Mouse (Mus musculus) spleen, adult 12 weeks (tissue): Measurements from ENCODE around the gene A630076J17Rik.

Experiments
- DNase-seq: peaks from one replicate; pipeline ENCODE4 v3.0.0; 2022; ENCODE audit warnings: low spot score

A630076J17Rik gene

DNA sequence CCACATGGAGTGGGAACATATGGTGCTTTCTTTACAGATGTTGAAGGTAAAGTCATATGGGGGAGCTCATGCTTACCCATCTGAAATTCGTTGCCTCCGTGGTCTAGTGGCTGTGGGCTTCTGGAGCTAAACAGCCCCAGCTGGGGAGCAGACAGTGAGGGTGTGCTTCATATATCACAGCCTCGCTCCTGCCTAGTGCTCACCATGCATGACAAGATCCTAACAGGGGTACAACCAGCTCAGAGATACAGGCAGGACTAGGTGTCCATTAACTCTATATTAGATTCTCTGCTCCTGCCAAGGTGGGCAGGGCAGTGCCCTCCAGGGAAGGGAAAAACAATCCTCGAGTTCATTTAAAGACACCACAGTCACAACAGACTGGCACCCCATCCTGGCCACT lies 788 bp downstream of the A630076J17Rik start:
- DNase-seq: no peak

DNA sequence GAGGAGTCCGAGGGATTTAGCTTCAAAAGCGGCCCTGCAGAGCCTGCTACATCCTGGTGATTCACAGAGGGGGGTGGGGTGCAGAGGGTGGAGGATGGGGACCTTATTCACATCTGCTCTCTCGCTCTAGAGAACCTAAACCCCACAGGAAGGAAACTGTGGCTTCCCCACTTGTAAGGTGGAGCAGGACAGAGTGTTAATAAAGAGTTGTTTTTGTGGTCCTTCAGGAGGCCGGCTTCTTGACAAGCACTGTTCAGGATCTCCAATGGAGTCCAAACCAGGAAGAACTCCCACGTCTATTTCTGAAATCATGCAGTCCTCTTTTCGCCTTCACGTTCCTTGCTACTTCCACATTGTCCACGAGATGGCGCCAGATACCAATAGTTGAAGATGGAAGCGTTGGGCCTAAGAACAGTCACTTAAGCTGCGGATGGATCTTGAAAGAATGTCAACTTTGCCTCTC lies 3.0 kb downstream of the A630076J17Rik start:
- DNase-seq: peak; percentile 57

DNA sequence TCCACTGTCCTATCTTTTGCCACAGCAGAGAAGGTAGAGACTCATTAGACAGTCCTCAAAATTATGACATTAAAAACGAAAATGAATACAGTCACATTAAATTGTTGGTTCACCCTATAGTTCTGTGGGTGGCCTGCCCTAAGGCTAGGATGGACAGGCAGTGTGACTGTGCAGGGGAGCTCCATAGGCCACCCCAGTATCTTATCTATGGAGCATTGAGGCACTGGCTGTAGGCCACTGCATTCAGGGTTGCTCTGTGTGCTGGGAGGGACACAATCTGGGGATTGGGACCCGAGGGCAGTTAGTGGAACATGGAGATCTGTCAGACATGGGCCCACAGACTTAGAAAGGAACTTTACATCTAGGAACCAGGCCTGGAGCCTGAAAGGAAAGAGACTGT lies 3.5 kb downstream of the A630076J17Rik start:
- DNase-seq: no peak

DNA sequence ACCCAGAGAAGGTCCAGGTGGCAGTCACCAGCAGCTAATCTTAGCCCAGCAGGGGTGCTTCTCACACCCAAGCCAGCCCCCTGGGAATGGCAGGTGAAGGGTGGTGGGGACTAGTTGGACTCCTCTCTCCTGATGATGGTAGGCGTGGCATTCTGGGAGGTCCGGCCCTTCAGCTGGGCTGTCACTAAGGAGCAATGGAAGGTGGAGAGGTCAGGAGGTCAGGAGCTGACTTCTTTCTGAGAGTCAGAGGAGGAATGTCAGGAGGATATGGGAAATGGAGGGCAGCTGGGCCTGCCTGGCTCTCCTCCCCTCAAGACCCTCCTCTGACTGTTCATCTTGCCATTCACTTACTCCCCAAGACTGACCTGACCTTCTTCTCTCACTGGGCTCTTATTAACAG lies 7.6 kb downstream of the A630076J17Rik start:
- no peak for DNase-seq

DNA sequence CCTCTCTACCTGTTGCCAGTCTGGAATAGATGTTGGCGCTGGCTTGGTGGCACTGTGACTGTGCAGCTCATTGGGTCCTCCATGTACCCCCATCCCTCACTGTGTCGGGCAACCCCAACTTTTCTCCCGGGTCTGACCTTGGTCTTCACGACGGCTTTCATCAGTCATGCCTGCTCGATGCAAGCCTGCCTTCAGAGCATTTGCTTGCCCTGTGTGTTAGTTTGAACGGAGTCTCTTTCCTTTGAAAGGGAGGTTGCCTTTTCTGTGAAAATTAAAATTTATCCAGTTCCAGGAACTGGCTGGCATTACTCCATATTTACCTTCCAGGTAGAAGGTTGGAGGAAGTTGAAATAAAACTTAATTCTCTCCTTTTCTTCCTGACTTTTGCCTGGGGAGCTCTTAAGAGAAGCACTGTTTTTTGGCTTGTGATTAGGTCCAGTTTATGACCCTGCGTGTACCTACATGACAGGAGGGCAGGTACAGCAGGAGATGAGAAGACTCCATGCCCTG lies 8.1 kb downstream of the A630076J17Rik start:
- no peak for DNase-seq

DNA sequence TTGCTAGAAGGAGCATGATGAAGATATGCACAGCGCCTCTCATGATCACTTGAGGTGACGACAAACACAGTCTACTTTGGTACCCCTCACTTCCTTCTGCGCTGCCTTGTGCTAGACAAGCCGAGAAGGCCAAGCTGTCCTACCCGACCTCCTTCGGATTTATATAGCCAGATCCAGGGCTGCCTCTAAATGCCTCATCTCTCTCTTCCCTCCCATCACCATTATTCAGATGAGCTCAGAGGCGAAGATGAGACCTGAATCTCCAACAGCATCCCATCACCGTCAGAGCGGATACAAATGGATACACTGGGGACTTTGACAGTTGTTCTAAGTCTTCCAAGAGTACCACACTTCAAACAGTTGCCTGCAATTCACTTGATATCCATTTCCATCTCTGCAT lies 9.2 kb downstream of the A630076J17Rik start, which contains the start of gene Prok1:
Gene Prok1 (minus strand): TSS at position 101 of the 400 bp plus-strand sequence.
- no peak for DNase-seq

DNA sequence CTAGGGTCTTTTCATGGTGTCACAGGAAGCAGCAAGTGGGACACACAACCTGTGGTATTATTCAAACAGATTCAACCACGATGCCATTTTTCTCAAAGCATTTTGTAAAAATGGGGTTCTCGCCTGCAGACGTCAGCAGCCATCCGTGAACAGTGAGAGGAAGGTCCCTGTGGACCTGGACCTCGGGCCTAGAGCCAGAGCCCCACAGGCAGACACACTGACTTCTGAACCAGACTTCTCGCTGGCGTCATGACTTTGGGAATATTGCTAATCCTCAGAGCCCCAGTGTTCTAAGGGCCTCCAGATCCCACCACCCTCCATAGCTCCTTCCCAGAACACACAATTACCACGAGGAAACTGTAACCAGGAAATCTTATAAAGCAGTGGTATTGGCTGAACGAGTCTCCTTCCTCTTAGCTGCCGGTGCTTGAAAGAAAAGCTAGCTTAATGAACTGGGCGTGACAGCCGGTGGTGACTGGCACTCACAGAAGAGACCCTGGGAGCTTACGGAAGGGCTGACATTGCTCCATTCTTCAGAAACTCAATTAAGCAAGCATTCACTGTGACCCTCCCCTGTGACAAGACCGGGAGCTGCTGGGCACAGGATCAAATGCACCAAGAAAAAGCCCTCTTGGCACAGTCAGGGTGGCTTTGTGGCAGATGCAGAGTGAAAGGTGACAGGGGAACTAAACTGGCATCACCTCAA lies 11.1 kb downstream of the A630076J17Rik start:
- DNase-seq: no peak

DNA sequence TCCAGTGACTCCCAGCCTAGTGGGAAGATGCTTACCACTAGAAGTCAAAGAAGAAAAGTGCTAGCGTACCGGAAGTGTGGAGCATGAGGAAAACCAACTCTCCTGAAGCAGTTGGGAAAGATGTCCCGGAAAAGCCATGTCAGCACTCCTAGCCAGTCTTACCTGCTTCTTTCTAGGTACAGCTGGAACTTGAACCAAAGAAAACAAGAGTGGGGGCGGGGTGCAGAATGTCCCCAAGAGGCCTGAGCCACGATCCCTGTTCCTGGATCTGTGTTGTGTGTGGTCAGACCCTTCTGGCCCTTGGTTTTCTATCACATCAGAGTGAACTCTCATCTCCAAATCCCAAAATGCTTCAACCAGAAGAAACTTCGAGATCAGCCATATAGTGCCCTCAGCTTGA lies 16.5 kb downstream of the A630076J17Rik start:
- no peak for DNase-seq

DNA sequence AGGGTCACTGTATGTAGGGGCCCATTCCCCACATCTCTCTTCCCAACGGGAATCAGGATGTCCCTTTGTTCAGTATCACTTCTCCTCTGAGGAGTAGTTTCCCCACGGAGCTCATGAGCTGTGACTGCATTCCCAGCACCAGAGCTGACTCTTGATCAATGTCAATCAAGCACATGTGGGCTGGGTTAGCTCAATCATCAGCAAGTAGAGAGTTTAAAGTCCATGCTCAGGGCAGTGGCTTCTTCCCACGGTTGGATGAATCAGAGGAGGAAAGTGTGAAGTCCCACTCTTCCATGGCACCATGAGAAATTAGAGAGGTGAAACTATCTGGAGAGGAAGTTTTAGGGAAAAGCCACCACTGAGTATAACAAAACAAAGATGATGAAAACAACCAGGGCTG lies 18.6 kb downstream of the A630076J17Rik start:
- DNase-seq: no peak

DNA sequence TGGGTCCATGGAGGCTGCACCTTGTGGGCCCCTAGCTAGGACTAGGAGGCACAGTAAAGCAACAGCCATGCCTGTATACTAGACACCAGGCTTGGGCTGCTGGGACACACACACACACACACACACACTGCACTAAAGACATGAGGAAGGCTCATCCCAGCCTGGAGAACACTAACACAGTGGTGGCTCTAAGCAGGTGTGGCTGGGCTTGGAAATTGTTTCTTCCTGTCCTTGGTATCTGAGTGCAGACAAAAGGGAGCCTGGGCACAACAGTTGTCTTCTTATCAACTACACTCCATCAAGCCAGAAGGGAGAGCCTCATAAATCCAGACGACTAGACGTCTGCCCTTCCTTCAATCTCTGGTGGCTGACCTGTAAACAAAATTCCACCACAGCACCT lies 19.9 kb downstream of the A630076J17Rik start:
- no peak for DNase-seq

DNA sequence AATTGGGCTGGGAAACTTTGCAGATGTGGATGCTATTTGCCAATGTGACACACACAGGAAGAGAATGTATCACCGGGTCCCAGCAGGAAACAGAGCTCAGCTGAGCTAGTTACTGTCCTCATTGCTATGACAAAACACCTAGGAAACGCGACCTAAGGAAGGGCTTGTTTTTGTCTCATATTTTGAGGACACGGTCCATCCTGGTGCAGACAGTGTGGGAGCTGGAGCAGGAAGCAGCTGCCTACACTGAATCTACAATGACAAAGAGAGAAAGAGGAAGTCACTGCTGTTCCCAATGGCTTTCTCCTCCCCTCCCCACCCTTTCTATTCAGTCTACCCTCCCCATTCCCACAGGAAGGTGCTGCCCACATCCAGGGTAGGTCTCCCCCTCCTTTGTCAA lies 21.6 kb downstream of the A630076J17Rik start:
- no peak for DNase-seq

DNA sequence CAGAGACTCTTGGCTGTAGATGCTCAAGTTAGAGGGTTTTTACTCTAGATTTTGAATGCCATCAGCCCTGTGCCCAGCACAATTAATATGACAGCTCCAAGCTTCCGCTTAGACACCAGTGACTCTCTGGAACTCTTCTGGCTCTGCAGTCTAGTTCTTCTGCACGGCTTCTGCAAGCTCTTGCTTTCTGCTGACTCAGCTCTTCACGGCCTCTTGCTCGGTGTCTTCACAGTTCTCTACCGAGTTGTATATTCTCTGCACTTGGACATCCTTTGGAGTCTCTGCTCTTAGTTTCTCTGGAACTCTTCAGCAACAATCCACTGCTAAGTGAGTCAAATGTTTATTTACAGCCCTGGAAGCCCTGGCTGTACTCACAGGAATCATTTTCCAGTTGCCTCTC lies 23.5 kb downstream of the A630076J17Rik start:
- no peak for DNase-seq

DNA sequence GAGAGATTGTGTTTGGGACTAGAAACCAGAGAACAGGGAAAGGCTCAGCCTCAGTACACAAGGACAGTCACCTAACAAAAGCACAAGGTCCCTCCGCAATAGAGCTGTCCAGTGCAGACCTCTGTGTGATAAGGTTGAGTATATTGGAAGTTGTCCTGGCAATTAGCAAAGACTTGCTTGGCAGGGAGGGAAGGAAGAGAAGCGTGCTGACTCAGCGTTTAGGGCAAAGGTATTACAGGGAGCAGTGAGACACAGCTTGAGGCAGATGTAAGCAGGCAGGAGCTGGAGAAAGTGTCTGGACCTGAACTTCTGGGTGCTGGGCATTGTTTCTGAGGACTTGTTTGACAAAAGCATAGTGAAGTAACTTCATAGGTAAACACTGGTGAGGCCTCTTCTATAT lies 25.6 kb downstream of the A630076J17Rik start:
- DNase-seq: no peak

DNA sequence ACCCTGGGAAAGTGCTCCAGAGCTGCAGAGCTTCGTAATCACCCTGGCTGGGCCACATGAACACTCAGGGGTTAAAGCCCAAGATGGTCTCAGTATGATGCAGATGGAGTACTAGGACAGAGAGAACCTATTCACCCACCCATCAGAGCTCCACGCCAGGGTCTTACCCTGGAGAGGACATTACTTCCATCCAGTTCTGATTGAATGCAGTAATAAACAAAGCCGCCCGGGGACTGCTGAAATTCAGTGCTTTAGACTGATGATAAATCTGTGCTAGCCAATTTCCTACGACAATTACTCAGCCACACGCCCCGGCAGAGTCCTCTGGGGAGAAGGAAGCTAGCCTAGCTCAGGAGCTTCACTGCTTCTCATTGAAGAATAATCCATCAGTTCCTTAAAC lies 26.3 kb downstream of the A630076J17Rik start:
- DNase-seq: no peak

DNA sequence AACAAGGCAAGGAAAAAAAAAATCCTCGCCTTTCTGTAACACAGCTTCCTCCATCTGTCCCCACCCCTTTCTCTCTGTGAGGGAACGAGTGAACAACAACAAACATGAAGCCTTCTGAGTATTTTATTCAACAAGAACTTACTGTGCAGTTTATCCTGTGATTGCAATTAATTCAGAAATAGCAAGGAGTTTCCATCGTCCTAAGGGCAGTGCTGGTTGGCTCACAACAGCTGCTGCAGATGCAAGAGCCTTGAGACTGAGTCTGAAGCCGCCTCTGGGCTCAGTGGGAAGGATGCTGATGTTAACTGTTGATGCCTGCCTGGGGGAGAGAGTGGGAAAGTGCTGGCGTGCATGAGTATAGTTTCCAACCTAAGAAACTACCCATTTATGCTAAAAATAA lies 27.5 kb downstream of the A630076J17Rik start:
- DNase-seq: no peak

DNA sequence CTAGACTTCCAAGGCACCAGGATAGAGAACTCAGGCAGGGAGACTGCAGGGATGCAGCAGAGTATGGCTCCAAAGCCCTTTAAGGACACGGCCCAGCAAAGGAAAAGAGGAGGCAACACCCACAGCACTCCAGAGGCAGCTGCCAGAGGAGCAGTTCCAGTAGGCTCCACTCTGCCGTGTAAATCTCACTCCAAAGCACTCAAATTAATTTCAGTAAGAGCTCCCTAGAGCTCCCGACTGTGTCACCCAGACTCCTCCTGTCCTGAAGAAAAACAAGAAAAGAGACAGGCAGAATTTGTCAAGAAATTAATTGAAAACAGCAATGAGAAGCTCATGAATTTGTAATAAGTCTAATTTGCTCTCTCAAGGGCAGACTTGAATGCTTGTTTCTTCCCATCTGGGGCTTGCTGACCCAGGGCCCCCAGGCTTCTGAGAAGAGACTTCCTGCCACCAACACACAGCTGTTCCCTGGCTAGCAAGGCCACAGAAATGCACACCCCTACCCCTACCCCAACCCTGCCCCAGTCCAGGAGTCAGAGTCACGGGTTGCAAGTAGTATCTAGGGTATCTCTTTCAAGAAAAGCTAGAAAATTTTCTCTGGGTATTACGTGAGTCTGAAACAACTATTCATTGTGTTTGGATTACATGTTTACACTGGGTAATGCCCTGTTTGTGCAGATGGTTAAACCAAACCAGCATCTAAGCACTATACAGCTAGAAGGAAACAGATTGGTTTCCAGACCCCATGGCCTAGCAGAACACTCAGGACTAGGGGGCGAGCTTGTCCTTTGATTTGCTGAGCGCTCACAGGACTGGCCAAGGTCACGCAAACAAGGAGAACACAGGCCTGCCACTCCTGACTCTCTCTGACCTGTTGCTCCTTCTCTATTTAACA lies 30.8 kb downstream of the A630076J17Rik start:
- no peak for DNase-seq

DNA sequence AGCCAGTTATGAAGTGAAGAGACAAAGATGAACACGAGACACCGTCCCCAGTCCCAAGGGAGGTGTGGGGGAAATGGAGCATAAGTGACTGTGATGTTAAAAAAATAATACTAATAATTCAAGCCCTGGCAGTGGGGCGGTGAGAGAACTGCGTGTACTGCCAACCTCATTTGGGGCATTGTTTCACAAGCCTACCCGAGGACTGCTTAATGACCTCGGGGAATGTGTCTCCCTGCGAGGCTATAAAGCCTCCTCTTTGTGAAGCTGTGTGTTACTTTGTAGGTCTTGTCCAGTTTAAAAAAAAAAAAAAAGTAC lies 31.4 kb downstream of the A630076J17Rik start:
- no peak for DNase-seq

DNA sequence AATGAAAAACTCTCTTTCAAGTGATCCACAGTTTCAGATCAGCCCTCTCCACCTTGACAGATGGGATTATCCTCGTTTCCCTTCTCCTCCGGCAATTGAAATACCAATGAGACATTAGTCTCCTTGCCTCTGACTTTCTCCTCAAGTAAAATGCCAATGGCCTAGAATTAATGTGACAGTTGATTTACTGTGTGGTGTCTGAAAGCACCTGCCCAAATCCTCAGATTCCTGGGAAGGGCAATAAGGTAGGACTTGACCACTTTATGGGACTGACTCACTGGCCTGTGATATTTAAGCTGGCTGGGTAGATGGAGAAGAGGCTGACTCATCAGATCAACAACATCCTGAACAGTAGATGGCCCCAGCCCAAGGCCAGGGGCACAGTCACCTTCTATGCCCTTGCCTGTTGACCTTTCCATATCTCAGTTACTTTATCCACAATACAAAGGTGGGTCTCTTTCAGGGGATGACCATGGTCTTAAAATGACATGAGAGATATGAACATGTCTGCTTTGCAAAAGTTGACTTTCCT lies 36.5 kb downstream of the A630076J17Rik start:
- DNase-seq: no peak

DNA sequence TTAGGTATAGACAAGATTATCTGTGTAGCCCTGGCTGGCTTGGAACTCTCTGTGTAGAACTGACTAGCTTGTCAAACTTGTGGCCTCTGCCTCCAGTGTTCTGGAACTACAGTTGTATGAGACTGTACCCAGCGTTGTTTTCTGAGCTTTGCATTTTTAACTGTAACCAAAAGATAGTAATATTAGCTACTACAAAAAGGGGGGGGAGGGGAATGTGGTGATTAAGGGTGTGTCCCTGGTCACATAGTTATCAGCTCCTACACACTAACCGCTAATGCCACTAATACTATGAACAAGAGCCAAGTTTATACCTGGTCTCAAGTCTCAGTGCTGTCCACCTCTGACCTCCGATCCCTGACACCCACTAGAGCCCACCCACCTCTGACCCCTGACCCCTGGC lies 42.0 kb downstream of the A630076J17Rik start:
- no peak for DNase-seq

DNA sequence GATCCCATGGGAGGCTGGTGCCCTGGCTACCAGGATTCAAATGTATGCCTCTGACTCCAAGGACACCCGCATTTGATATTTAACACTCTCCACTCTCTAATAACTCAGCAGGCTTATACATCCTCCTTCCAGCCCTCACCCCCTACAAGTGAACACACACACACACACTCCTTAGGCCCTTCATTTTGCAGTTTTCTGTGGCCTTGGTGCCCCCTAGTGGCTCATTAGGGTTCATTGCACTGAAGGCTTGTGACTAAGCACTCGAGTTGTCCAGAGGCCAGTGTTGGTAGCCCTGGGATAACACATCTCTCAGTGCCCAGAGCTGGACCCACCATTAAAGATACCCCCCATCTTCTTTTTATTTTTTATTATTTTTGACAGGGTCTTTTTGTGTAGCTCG lies 43.4 kb downstream of the A630076J17Rik start:
- peak; percentile 20 for DNase-seq

DNA sequence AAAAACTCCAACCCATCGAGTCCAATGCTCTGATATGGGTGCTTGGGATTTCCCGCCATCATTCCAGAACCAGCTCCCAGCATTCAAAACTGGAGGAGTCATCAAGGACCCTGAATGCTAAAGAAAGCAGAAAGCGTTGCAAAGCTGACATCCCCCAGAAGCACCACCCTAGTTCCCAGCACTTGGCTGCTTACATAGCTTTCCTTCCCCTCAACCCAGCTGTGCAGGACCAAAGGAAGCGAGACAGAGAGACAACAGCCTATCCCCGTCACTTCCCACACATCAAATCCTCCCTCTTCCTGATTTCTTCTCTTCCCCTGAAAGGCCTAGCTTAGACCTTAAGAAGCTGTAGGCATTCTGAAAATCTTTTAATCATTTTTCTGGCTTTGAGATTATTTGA lies 44.9 kb downstream of the A630076J17Rik start:
- no peak for DNase-seq

DNA sequence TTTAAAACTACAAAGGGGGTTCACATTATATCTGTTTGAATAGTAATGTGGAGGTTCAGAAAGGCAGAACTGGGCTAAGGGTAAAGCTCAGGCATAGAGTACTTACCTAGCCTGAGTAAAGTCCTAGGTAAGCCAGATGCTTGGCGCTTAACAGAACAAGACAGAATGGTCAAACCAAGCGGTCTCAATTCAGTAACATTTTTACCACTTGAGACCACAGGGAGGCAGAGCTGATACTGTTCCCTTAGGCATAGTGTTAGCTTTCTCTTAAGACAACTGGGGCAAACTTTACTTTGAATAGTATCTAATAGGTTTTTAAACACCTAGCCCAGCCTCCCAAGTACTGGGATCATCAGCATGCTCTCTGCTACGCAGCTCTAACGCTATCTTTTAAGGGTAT lies 45.6 kb downstream of the A630076J17Rik start:
- no peak for DNase-seq

DNA sequence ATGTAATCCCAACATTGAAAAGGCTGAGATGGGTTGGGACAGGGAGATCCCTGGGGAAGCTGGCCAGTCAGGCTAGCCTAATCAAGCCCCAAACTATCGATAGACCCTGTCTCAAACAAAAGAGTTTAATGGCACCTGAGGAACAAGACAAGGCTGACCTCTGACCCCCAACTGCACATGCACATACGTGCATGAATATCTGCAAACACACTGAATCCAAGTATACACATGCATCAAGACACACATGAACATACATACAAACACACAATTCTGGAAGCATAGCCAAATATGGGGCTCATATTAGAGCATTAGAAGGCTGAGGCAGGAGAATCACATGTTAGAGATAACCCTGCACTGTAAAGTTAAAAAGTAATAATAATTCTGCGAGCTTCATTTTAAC lies 46.2 kb downstream of the A630076J17Rik start:
- DNase-seq: no peak
